Mouse (Mus musculus) inflammation-experienced regulatory T-cells (primary cell): Measurements from ENCODE around the gene Psmd5. TPM values are rescaled to one million over a fixed set of nuclear protein-coding genes. Genes with fewer than 3 reads are reported as not detected.

ENCODE experiments used
- polyA plus RNA-seq, 2 experiments: library from polyadenylated mRNA; unstranded; fragments of 100-300 nt; shearing (Covaris generic); gene quantifications; one replicate each; pipeline ENCODE4 v1.2.1; 2017

Gene Psmd5
- 100 to 1,000 TPM in 1 of 2 experiments, 10 to 100 TPM in 1; 97.6 to 110 TPM for polyA plus RNA-seq

GRCm38 (mm10) chr2:34874816-34875345 is at the start of gene Psmd5:
Gene Psmd5 (minus strand): TSS chr2:34874968.

GRCm38 (mm10) chr2:34913218-34914068 is 38.7 kb upstream of the Psmd5 start, which contains the start of gene Phf19:
Gene Phf19 (minus strand): TSS chr2:34914026.

GRCm38 (mm10) chr2:34874271-34874670 is 497 bp downstream of the Psmd5 start, which contains the start of gene Cutal:
Gene Cutal (plus strand): TSS chr2:34874396.

GRCm38 (mm10) chr2:34832766-34833457 is 41.9 kb downstream of the Psmd5 start, which contains the start of gene Gm34653:
Gene Gm34653 (plus strand): TSS chr2:34833007.

GRCm38 (mm10) chr2:34825827-34826459 is 48.8 kb downstream of the Psmd5 start, which contains the start of gene Fbxw2:
Gene Fbxw2 (minus strand): TSS chr2:34826311.

Other genes starting within 250 kb of the Psmd5 start
- 100 to 1,000 TPM in 1 of 2 experiments, 10 to 100 TPM in 1; 90.8 to 106 TPM for gene Gapvd1, start 119.7 kb downstream of the Psmd5 start, polyA plus RNA-seq
- 100 to 1,000 TPM; 527 to 549 TPM for gene Hspa5, start 103.0 kb downstream of the Psmd5 start, polyA plus RNA-seq
- gene Rabepk, start 75.1 kb downstream of the Psmd5 start, polyA plus RNA-seq: 10 to 100 TPM; 39.0 to 45.3 TPM
- 100 to 1,000 TPM; 142 to 154 TPM for gene Fbxw2, start 48.7 kb downstream of the Psmd5 start, polyA plus RNA-seq
- gene Gm34653, start 42.0 kb downstream of the Psmd5 start, polyA plus RNA-seq: under 1 TPM; 0.18 to 0.33 TPM
- gene Cutal, start 572 bp downstream of the Psmd5 start, polyA plus RNA-seq: under 1 TPM in 1 of 2 experiments, not detected in 1; 0.29 TPM
- gene Phf19, start 39.1 kb upstream of the Psmd5 start, polyA plus RNA-seq: 1 to 10 TPM; 2.2 to 3.2 TPM
- gene Traf1, start 86.8 kb upstream of the Psmd5 start, polyA plus RNA-seq: 100 to 1,000 TPM; 305 to 432 TPM
- under 1 TPM; 0.20 to 0.60 TPM for gene Hc, start 186.5 kb upstream of the Psmd5 start, polyA plus RNA-seq
- 1 to 10 TPM in 1 of 2 experiments, under 1 TPM in 1; 0.48 to 2.4 TPM for gene AI182371, start 226.6 kb upstream of the Psmd5 start, polyA plus RNA-seq
- gene Cntrl, start 234.5 kb upstream of the Psmd5 start, polyA plus RNA-seq: 100 to 1,000 TPM in 1 of 2 experiments, 10 to 100 TPM in 1; 86.2 to 101 TPM